Mouse (Mus musculus) E14TG2a.4 (cell line): ENCODE results near the gene Rpl23.

Experiments
- CTCF ChIP-seq: conservative IDR thresholded peaks from 2 replicates; pipeline ENCODE4 v1.5.1; 2014; ENCODE audit warnings: low read length
- NANOG ChIP-seq: IDR thresholded peaks from 2 replicates; pipeline ENCODE4 v1.6.1; 2014; ENCODE audit warnings: borderline replicate concordance, low read length, mixed read lengths

DNA sequence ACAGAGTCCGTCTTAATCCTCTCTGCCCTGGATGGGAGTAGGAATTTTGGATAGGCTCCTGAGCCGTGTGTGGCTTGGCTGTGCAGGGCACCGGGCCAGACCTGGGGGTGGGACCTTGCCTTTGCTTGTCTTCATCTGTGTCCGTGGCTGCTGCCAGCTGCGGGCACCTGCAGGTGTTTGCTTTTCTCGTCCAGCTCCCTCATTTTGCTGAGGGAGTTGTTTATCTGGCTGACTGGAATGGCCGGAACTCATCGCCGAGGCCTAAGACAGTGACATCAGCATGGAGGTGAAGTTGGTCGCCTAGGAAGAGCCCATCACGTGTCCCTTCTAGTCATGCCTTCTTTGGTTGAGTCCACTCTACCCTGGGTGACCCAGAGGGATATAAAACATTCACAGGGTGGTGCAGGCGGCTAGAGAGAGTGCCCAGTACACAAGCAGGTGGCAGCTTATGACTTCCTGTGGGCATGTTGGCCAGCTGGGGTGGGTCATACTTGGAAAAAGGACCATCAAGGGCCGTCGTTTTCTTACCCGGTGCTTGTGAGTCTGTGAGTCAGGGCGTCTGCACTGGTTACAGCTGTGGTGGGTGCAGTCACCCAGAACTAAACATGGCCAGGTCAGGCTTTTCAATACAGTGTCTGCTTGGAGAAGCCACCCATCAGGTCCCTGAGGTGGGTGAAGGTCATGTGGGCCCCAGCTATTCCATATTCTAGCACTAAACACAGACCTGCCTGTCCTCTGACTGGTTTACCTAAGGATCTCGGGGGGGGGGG lies 31.7 kb upstream of the Rpl23 start:
- TF ChIP-seq CTCF = no peak
- no peak for TF ChIP-seq NANOG
